ENCODE assay signal across 29 mouse cellular contexts in genomic region chr14:79945876-79946275, GRCm38 (mm10). TPM values are rescaled to one million over a fixed set of nuclear protein-coding genes. Genes with fewer than 3 reads are reported as not detected.
A peak's percentile ranks its signal among the peaks of the same experiment; 100 is the strongest.
DNase-seq lines count a peak whose midpoint lies in the region; ATAC-seq lines count a peak whose summit lies in the region.
"Had no signal": no experiment of that assay in that cellular context is flagged by ENCODE, and none has a peak within 500 bp of the region (broad histone marks: within the 10 kb centered on the region; RNA-seq: fewer than 3 reads in every experiment).

No protein-coding gene starts in this region.

- no peak overlapping the region for H3K27ac ChIP-seq in kidney, embryonic 15.5 days
- H3K27ac ChIP-seq: embryonic facial prominence, embryonic 10.5 days; embryonic facial prominence, embryonic 13.5 days; gastrocnemius, adult 2 months; hindbrain, embryonic 12.5 days; hindbrain, embryonic 15.5 days had no signal

- no peak overlapping the region for H3K9ac ChIP-seq in kidney, embryonic 15.5 days
- H3K9ac ChIP-seq: embryonic facial prominence, embryonic 13.5 days; forebrain, postnatal 0 days; hindbrain, embryonic 12.5 days; hindbrain, embryonic 15.5 days had no signal

- DNase-seq in kidney, adult 8-10 months, result peak; percentile 20 to 60
- peak; percentile 19 to 52 for DNase-seq in kidney, postnatal 36 days
- no peak for DNase-seq in kidney, postnatal 14 days
- peak; percentile 4 for DNase-seq in R1 (ENCODE audit: low read depth, low spot score)
- DNase-seq: adrenal gland, adult 2 months; adrenal gland, postnatal 14 days; cerebellum, adult 11 months; cerebellum, adult 2 months; cerebellum, adult 9-11 months; cerebellum, postnatal 25 days; embryo, embryonic 11 days; forebrain, postnatal 0 days; gastrocnemius, adult 2 months; gastrocnemius, postnatal 14 days; heart, adult 11 months had no signal

- no peaks in the 10 kb centered on the region for H3K9me3 ChIP-seq in kidney, embryonic 15.5 days (replicated peaks)
- H3K9me3 ChIP-seq: embryonic facial prominence, embryonic 10.5 days; embryonic facial prominence, embryonic 13.5 days; hindbrain, embryonic 12.5 days; hindbrain, embryonic 15.5 days had no signal

- H3K27me3 ChIP-seq in kidney, embryonic 15.5 days, result no peaks in the 10 kb centered on the region
- H3K27me3 ChIP-seq: embryonic facial prominence, embryonic 13.5 days; hindbrain, embryonic 12.5 days; hindbrain, embryonic 15.5 days had no signal

- no peak overlapping the region for H3K4me3 ChIP-seq in kidney, embryonic 15.5 days (replicated peaks)
- H3K4me3 ChIP-seq: embryonic facial prominence, embryonic 10.5 days; embryonic facial prominence, embryonic 13.5 days; gastrocnemius, adult 2 months; hindbrain, embryonic 12.5 days; hindbrain, embryonic 15.5 days had no signal

- H3K4me1 ChIP-seq in kidney, embryonic 15.5 days, result no peaks in the 10 kb centered on the region
- H3K4me1 ChIP-seq: embryonic facial prominence, embryonic 10.5 days; embryonic facial prominence, embryonic 13.5 days; hindbrain, embryonic 12.5 days; hindbrain, embryonic 15.5 days had no signal

- WGBS in kidney, embryonic 15.5 days, result 63% methylated on average over 2 of the region's 2 CpGs

- H3K36me3 ChIP-seq in kidney, embryonic 15.5 days, result no peaks in the 10 kb centered on the region
- H3K36me3 ChIP-seq: embryonic facial prominence, embryonic 10.5 days; embryonic facial prominence, embryonic 13.5 days; G1E; hindbrain, embryonic 12.5 days; hindbrain, embryonic 15.5 days had no signal

- H3K4me2 ChIP-seq in kidney, embryonic 15.5 days, result no peak overlapping the region
- H3K4me2 ChIP-seq: embryonic facial prominence, embryonic 13.5 days; heart, embryonic 11.5 days; hindbrain, embryonic 12.5 days; hindbrain, embryonic 15.5 days had no signal

- no peak for ATAC-seq in kidney, embryonic 15.5 days (replicated peaks; ENCODE audit: low FRiP score)
- ATAC-seq in erythroid progenitor cell, adult 5-6 weeks (replicated peaks; ENCODE audit: low FRiP score, poor library complexity, severe bottlenecking), result no peak
- ATAC-seq: CD4-positive, CD25-positive, alpha-beta regulatory T cell, adult 4 months; forebrain, embryonic 14.5 days; forebrain, postnatal 0 days; Patski had no signal

RNA-seq across cellular contexts. Expression of gene Olfm4, which starts 38.0 kb away (rescaled TPM):
- 2.3 TPM in 2 replicates for polyA plus RNA-seq in kidney, embryonic 15.5 days (2015; fragmentation: Nextera tagmentation; extraction: Ambion mirVana)
- total RNA-seq in erythroid progenitor cell, adult 5-6 weeks (2015; ENCODE audit: low replicate concordance), result 14.7 and 18.0 TPM in 2 replicates
- 8.1 and 10.1 TPM in 2 replicates for total RNA-seq in erythroid progenitor cell, adult 5-6 weeks (2017; ENCODE audit: low replicate concordance)
- total RNA-seq: adrenal gland, adult 2 months; gastrocnemius, adult 2 months; gastrocnemius, postnatal 14 days; heart, adult 8-10 months; heart, postnatal 25 days had no signal
- polyA plus RNA-seq: adrenal gland, adult 2 months; C2C12; CD4-positive, CD25-positive, alpha-beta regulatory T cell, adult 4 months; G1E; Patski had no signal
